Mouse (Mus musculus): Measurements from ENCODE around the gene Jam2. TPM values are rescaled to one million over a fixed set of nuclear protein-coding genes. Genes with fewer than 3 reads are reported as not detected.

Jam2 gene
- polyA plus RNA-seq, 1 experiment from 2014 or later = 2.0 TPM

DNA sequence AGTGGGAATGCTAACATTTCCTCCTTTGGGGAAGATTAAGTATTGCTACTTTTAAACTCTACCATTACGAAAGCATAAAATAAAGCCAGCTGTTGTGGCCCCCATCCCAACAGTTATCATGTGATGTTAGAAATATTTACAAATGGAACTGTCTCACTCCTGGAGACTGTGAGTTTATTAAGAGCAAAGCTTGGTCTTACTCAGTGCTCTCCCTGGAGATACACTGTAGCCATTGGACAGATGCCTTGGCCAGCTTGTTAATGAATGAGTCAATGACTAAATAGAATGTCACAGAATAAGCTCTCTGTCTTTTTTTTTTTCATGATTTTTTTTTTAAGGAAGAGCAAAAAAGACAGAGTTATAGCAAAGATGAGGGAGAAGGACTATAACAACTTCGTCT lies 2.5 kb upstream of the Jam2 start:
- ATAC-seq (ENCODE audit: insufficient read depth) = no peak
- H3K9ac ChIP-seq = no peak overlapping the region
- H3K27me3 ChIP-seq = peaks cover 46% of the 10 kb centered on the region
- no peak overlapping the region for H3K4me2 ChIP-seq
- no peak overlapping the region for H3K4me3 ChIP-seq (replicated peaks)
- no peak overlapping the region for H3K27ac ChIP-seq (replicated peaks)
- no peaks in the 10 kb centered on the region for H3K36me3 ChIP-seq (replicated peaks)
- 63% methylated on average over 2 of the region's 2 CpGs for WGBS (ENCODE audit: insufficient replicate concordance)
- H3K4me1 ChIP-seq (replicated peaks) = no peaks in the 10 kb centered on the region
- no peaks in the 10 kb centered on the region for H3K9me3 ChIP-seq (replicated peaks)

DNA sequence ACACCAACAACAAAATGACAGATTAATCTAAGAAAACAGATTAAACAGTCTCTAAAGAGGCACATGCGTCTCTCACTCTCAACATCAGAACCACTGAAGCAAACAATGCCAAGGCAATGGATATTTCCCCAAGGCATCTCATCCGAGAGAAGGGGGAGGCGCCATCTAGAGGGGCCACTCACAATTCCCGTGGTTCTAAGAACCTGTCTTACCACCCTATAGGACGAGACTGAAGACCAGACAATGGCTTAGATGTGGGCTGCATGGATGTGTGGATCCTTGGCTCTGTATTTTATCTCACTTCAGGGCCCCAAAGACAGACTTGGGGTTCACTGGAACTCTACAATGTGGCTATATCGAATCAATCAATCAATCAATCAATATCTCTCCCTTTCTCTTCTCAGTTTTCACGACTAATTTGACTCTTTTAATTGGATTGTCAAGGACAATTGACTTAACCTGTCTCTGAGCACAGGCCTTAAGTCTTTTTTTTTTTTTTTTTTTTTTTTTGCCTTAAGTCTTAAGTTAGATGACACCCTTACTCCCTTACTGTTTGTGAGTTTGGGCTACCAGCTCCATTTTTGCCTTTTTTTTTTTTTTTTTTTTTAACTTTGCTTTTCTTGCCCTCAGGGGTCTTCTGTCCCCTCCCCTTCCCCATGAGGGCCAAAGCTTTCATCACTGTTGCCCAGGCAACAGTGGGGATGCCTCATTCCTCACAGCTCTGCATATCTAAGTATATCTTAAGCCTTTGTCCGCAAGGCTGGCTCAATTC lies 1.2 kb upstream of the Jam2 start:
- Histone ChIP-seq H3K27me3 (peaks cover 48% of the 10 kb centered on the region), H3K9ac (no peak overlapping the region), H3K4me1 (replicated peaks) (no peaks in the 10 kb centered on the region), H3K4me3 (replicated peaks) (no peak overlapping the region), H3K36me3 (replicated peaks) (no peaks in the 10 kb centered on the region), H3K9me3 (replicated peaks) (no peaks in the 10 kb centered on the region), H3K27ac (replicated peaks) (no peak overlapping the region), H3K4me2 (no peak overlapping the region)
- no peak for ATAC-seq (ENCODE audit: insufficient read depth)
- WGBS (ENCODE audit: insufficient replicate concordance) = 35% methylated on average over 8 of the region's 8 CpGs

DNA sequence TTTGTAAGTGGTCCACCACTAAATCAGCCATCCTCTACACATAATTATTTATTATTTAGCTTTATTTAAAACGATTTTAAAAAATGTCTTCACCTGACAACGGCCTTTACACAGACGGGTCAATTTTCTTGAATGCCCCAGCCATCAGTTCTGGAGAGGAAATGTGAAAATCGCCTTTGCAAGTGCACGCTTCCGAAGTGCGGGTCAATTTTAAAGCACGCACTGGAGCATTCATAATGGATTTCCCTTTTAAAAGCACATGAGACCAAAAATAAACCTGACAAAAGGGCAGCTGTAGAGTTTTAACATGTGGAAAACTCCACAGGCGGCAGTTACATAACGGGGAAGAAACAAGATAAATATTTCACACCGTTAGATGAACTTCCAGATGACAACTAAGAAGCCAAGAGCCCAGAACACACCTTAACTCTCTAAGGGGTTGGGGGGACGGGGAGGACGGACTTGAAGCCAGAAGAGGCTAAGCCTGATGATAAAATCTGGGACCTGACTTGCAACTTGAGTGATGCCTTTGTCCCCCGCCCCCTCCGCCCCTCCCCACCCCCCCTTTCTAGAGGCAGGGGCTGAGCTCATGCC lies 558 bp upstream of the Jam2 start:
- no peaks in the 10 kb centered on the region for H3K36me3 ChIP-seq (replicated peaks)
- H3K4me2 ChIP-seq = peak overlapping the region; percentile 67
- H3K27me3 ChIP-seq = peaks cover 48% of the 10 kb centered on the region
- no peak overlapping the region for H3K27ac ChIP-seq (replicated peaks)
- peak overlapping the region; percentile 49 for H3K4me3 ChIP-seq (replicated peaks)
- H3K9ac ChIP-seq = no peak overlapping the region
- no peaks in the 10 kb centered on the region for H3K9me3 ChIP-seq (replicated peaks)
- WGBS (ENCODE audit: insufficient replicate concordance) = 4% methylated on average over 15 of the region's 15 CpGs
- no peak for ATAC-seq (ENCODE audit: insufficient read depth)
- H3K4me1 ChIP-seq (replicated peaks) = no peaks in the 10 kb centered on the region

DNA sequence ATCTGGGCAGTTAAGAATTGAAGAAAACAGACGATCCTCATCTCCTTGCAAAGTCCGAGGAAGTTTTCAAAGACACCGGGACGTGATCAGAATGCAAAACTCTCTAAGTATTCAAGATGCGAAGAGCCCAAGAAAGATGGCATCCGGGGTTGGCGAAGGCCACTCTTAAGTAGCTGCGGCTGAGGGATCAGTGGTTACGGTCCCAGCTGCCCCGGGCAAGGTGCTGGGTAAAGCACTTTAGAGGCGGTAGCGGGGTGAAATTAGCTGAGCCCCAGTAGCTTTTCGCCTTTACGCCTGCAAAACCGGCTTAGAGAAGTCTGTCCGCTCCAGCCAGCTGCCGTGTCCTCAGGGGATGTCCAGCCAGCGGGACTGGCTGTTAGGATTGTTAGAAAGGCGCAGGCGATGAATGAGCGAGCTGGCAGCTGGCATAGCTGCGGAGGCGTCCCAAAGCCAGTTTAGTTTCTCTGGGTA lies 873 bp downstream of the Jam2 start:
- Histone ChIP-seq H3K9me3 (replicated peaks) (no peaks in the 10 kb centered on the region), H3K4me2 (peak overlapping the region; percentile 67), H3K4me1 (replicated peaks) (no peaks in the 10 kb centered on the region), H3K9ac (no peak overlapping the region), H3K36me3 (replicated peaks) (no peaks in the 10 kb centered on the region), H3K4me3 (replicated peaks) (peak overlapping the region; percentile 49), H3K27me3 (peaks cover 48% of the 10 kb centered on the region), H3K27ac (replicated peaks) (no peak overlapping the region)
- no peak for ATAC-seq (ENCODE audit: insufficient read depth)
- 1% methylated on average over 23 of the region's 23 CpGs for WGBS (ENCODE audit: insufficient replicate concordance)

DNA sequence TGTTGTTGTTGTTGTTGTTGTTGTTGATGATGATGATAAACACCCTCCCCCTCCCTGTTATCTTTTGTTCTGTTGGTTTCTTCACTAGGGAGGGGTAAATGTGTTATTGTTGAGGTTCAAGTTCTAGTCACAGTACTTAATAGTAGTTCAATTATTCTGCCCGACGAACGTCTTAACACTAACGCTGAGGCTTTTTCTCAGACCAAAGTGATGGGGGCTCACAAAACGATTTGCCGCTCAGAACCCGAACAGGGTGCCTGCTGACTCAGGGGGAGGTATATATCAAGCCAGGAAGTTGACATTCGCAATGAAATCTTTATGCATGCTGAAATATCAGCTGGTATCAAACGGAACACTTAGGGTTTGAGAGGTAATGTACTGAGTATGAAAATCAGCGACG lies 1.4 kb downstream of the Jam2 start:
- no peak for ATAC-seq (ENCODE audit: insufficient read depth)
- WGBS (ENCODE audit: insufficient replicate concordance) = 29% methylated on average over 11 of the region's 11 CpGs
- no peak overlapping the region for H3K27ac ChIP-seq (replicated peaks)
- peak overlapping the region; percentile 67; the same call in 1 of the 2 replicates for H3K4me2 ChIP-seq
- H3K36me3 ChIP-seq (replicated peaks) = no peaks in the 10 kb centered on the region
- no peaks in the 10 kb centered on the region for H3K9me3 ChIP-seq (replicated peaks)
- no peaks in the 10 kb centered on the region for H3K4me1 ChIP-seq (replicated peaks)
- H3K9ac ChIP-seq = no peak overlapping the region
- peak overlapping the region; percentile 49; the same call in 1 of the 2 replicates for H3K4me3 ChIP-seq (replicated peaks)
- H3K27me3 ChIP-seq = peaks cover 48% of the 10 kb centered on the region

DNA sequence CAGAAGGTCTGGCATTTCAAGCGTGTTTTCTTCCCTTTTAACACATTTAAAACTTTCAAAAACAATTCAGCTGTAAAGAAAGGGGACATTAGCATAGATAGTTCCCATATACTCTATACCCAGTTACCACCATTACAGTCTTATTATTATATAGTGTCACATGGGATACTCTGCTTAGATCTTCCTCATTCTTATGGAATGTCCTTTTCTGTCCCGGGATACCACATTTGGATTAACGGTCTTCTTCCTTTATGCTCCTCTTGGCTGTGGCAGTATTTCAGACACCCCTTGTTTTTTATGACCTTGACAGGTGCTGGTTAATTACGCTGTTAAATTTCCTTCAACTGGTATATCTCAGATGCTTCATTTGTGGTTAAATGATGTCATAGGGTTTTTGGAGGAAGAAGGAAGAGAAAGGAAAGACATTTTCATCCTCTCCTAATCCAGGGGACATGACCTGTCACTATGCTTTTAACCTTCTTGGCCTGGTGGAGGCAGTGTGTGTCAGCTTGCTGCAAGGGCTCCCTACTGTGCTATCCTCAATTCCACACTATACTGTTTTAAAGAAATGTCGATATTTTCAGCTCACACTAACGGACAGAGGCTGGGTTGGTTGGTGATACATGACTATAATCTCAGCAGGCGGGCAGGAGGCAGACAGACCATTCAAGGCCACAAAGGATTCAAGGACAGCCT lies 2.3 kb downstream of the Jam2 start:
- Histone ChIP-seq H3K36me3 (replicated peaks) (no peaks in the 10 kb centered on the region), H3K27me3 (peaks cover 48% of the 10 kb centered on the region), H3K4me3 (replicated peaks) (no peak overlapping the region), H3K27ac (replicated peaks) (no peak overlapping the region), H3K9me3 (replicated peaks) (no peaks in the 10 kb centered on the region), H3K4me1 (replicated peaks) (no peaks in the 10 kb centered on the region), H3K9ac (no peak overlapping the region), H3K4me2 (no peak overlapping the region)
- ATAC-seq (ENCODE audit: insufficient read depth) = no peak
- WGBS (ENCODE audit: insufficient replicate concordance) = 38% methylated on average over 7 of the region's 7 CpGs

DNA sequence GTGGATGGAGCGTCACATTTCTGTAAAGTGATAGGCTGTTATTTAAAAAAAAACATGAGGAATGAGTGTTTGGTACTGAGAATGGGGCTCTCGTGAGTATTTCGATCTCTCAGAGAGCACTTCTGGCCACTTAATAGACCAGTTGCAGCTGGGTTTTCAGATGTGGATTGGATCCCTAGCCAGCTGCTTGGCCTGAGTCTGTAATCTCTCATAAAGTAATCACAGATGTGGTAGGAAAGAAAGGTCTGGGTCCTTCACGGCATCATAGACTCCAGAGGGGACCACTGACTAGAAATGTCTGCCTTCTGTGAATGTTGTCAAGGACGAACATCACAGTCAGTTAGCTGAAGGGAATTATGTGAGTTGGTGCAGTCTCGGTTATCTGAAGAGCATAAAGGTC lies 4.5 kb downstream of the Jam2 start:
- no peak overlapping the region for H3K27ac ChIP-seq (replicated peaks)
- peaks cover 32% of the 10 kb centered on the region for H3K27me3 ChIP-seq
- no peaks in the 10 kb centered on the region for H3K36me3 ChIP-seq (replicated peaks)
- H3K4me2 ChIP-seq = no peak overlapping the region
- H3K4me3 ChIP-seq (replicated peaks) = no peak overlapping the region
- no peaks in the 10 kb centered on the region for H3K4me1 ChIP-seq (replicated peaks)
- no peak for ATAC-seq (ENCODE audit: insufficient read depth)
- 64% methylated on average over 6 of the region's 6 CpGs for WGBS (ENCODE audit: insufficient replicate concordance)
- no peaks in the 10 kb centered on the region for H3K9me3 ChIP-seq (replicated peaks)
- H3K9ac ChIP-seq = no peak overlapping the region

DNA sequence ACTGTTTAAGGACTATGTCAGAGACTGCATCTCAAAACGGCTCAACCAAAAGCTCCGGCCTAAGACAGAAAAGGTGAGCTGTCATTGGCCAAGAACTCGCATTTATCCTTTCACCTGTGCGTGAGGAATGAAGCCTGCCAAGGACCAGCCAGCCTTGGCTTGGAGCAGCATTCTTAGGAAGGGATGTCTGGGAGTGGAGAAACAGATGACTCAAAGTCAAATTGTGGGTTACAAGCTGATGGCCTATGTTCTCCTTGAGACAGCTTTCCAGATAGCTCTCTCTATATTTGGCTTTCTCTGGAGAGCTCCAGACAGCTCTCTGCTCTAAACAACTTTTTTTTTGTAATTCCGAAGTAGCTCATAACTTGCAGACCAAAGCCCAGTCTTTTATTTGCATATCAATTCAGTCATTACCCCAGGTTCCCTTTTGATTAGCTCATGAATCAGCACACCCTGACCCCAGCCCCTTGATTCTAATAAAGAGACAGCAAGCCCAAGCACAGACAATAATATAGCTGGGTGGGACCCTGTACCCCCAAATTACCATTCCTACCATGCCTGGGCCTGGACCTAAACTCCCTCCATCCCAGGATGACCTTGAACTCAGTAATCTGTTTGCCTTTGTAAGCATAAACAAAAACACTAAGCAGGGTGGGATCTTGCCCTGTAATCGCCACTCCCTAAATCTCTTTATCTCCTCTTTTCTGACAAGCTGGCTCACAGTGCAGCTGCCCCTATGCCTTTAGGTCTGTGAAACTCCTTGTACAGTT lies 5.1 kb downstream of the Jam2 start:
- WGBS (ENCODE audit: insufficient replicate concordance) = 61% methylated on average over 6 of the region's 6 CpGs

DNA sequence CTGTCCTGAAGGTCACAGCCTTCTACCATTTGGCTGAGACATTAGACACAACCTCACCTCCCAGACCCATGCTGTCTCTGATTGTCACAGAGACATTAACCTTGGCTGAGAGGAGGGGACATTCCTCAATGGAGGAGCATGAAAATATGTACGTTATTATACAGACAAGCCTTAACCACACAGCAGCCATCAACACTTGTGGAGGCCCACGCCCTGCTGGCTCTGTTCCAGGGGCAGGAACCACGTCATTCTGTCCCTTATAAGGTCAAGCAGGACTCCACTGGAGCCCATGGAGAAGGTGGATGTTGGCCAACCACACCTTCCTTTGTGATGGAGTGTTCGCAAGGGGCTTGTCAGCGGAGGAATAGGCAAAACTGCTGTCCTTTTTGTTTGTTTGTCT lies 5.8 kb downstream of the Jam2 start:
- Histone ChIP-seq H3K4me3 (replicated peaks) (no peak overlapping the region), H3K4me1 (replicated peaks) (no peaks in the 10 kb centered on the region), H3K27ac (replicated peaks) (no peak overlapping the region), H3K9me3 (replicated peaks) (no peaks in the 10 kb centered on the region), H3K27me3 (peaks cover 20% of the 10 kb centered on the region), H3K9ac (no peak overlapping the region), H3K4me2 (no peak overlapping the region), H3K36me3 (replicated peaks) (no peaks in the 10 kb centered on the region)
- ATAC-seq (ENCODE audit: insufficient read depth) = no peak
- WGBS (ENCODE audit: insufficient replicate concordance) = 59% methylated on average over 5 of the region's 5 CpGs

More for the DNA sequence above, 5.1 kb downstream of the Jam2 start:
- no peak overlapping the region for H3K9ac ChIP-seq
- no peaks in the 10 kb centered on the region for H3K9me3 ChIP-seq (replicated peaks)
- H3K27me3 ChIP-seq = peaks cover 26% of the 10 kb centered on the region
- no peak overlapping the region for H3K4me2 ChIP-seq
- H3K27ac ChIP-seq (replicated peaks) = no peak overlapping the region
- no peaks in the 10 kb centered on the region for H3K36me3 ChIP-seq (replicated peaks)
- ATAC-seq (ENCODE audit: insufficient read depth) = no peak
- no peak overlapping the region for H3K4me3 ChIP-seq (replicated peaks)
- no peaks in the 10 kb centered on the region for H3K4me1 ChIP-seq (replicated peaks)

DNA sequence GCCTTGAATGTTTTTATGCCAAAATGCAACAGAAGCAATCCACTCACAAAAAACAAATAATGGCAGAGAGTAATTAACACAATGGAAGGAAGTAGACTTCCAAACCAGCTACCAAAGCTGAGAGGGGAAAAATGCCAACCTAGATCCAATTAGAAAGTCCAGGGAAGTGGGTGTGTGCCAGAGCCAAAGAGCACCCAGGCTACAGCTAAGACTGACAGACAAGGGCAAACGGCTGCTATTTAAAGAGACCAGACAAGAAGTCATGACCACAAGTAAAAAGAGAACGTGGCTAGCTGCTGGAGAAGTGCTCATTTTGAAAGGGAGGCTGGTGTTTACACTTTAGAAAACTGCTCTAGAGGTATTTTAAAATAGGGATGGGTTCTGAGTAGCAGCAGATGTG lies 9.4 kb downstream of the Jam2 start:
- Histone ChIP-seq H3K27ac (replicated peaks) (no peak overlapping the region), H3K4me2 (no peak overlapping the region), H3K36me3 (replicated peaks) (no peaks in the 10 kb centered on the region), H3K27me3 (no peaks in the 10 kb centered on the region), H3K9me3 (replicated peaks) (no peaks in the 10 kb centered on the region), H3K9ac (no peak overlapping the region), H3K4me1 (replicated peaks) (no peaks in the 10 kb centered on the region), H3K4me3 (replicated peaks) (no peak overlapping the region)
- WGBS (ENCODE audit: insufficient replicate concordance) = 10% methylated on average over 2 of the region's 2 CpGs
- no peak for ATAC-seq (ENCODE audit: insufficient read depth)

DNA sequence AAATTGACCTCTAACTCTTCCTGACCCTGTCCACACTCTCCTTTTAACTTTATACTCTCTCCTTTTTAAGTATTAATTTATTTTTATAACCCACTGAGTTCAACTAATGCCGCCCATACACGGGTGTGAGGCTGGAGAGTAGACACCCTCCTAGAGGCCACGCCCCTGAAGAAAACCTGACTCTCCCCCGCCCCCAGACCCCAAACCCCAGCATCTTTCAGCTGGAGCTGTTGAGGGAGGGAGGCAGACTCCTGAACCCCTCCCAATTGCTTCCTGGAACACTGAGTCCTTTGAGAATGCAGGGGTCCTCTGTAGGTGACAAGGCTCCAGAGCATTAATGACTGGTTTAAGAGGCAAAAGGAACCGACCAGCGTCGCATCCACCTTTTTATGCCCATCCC lies 11.0 kb downstream of the Jam2 start:
- Histone ChIP-seq H3K4me1 (replicated peaks) (no peaks in the 10 kb centered on the region), H3K9ac (no peak overlapping the region), H3K9me3 (replicated peaks) (no peaks in the 10 kb centered on the region), H3K4me2 (no peak overlapping the region), H3K36me3 (replicated peaks) (no peaks in the 10 kb centered on the region), H3K4me3 (replicated peaks) (no peak overlapping the region), H3K27me3 (no peaks in the 10 kb centered on the region), H3K27ac (replicated peaks) (no peak overlapping the region)
- no peak for ATAC-seq (ENCODE audit: insufficient read depth)
- WGBS (ENCODE audit: insufficient replicate concordance) = 45% methylated on average over 7 of the region's 7 CpGs
